Mouse (Mus musculus) embryonic facial prominence, embryonic 12.5 days (tissue): Measurements from ENCODE around the gene Gapvd1. TPM values are rescaled to one million over a fixed set of nuclear protein-coding genes. Genes with fewer than 3 reads are reported as not detected.
A peak's percentile ranks its signal among the peaks of the same experiment; 100 is the strongest.
"Not testable (repeated sequence)": the region's sequence is repeated elsewhere in the genome, so short reads cannot be mapped to it uniquely, and the experiment has no call there.

Experiments
- ATAC-seq: fragments of 200-750 bp; cut with Nextera tagmentation; 2 replicates; pipeline ENCODE4 v1.8.0; 2017; ENCODE audit not compliant: insufficient number of reproducible peaks, insufficient read depth, low FRiP score, low TSS enrichment
- H3K27ac ChIP-seq: fragments of 300-500 bp; sonication (generic); 2 replicates; pipeline ENCODE4 v1.5.1; 2016; ENCODE audit warnings: mild to moderate bottlenecking
- H3K27me3 ChIP-seq: fragments of 300-500 bp; sonication (generic); 2 replicates; pipeline ENCODE4 v1.6.1; 2016; ENCODE audit warnings: mild to moderate bottlenecking, moderate library complexity
- H3K36me3 ChIP-seq: fragments of 300-500 bp; sonication (generic); 2 replicates; pipeline ENCODE4 v1.6.1; 2016; ENCODE audit warnings: mild to moderate bottlenecking
- H3K4me1 ChIP-seq: fragments of 300-500 bp; sonication (generic); 2 replicates; pipeline ENCODE4 v1.6.1; 2016
- H3K4me2 ChIP-seq: fragments of 300-500 bp; sonication (generic); replicated peaks from 2 replicates; pipeline ENCODE4 v1.6.1; 2016; ENCODE audit warnings: mild to moderate bottlenecking, moderate library complexity
- H3K4me3 ChIP-seq: fragments of 300-500 bp; sonication (generic); 2 replicates; pipeline ENCODE4 v1.5.1; 2016; ENCODE audit warnings: mild to moderate bottlenecking
- H3K9ac ChIP-seq: fragments of 300-500 bp; sonication (generic); 2 replicates; pipeline ENCODE4 v1.6.1; 2016; ENCODE audit warnings: mild to moderate bottlenecking, moderate library complexity
- H3K9me3 ChIP-seq: fragments of 300-500 bp; sonication (generic); 2 replicates; pipeline ENCODE4 v1.6.1; 2016; ENCODE audit warnings: mild to moderate bottlenecking, moderate library complexity
- WGBS: fragments of 180-500 bp; shearing (Covaris S2); methylation state at CpG from one replicate; pipeline ENCODE4 v1.1.7; 2016; 5-methylcytosine and 5-hydroxymethylcytosine counted together
- polyA plus RNA-seq: library from polyadenylated mRNA; unstranded; fragments of >200 nt; fragmentation: Nextera tagmentation; extraction: Ambion mirVana; gene quantifications from 2 replicates; pipeline ENCODE4 v1.2.1, GENCODE M21; 2016

Gapvd1 gene
- polyA plus RNA-seq, 1 experiment from 2014 or later, result 108 TPM

DNA sequence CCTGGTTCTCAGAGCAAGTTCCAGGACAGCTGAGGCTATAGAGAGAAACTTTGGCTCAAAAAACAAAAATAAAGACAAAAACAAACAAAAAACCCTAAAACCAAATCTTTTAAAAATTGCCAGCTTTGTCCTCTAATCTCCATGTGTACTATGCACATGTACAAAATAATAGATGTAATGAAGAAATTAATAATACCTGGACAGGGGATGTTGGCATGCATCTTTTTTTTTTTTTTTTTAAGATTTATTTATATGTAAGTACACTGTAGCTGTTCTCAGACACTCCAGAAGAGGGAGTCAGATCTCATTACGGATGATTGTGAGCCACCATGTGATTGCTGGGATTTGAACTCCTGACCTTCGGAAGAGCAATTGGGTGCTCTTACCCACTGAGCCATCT lies 37.5 kb upstream of the Gapvd1 start:
- 93% methylated on average over 2 of the region's 2 CpGs for WGBS

DNA sequence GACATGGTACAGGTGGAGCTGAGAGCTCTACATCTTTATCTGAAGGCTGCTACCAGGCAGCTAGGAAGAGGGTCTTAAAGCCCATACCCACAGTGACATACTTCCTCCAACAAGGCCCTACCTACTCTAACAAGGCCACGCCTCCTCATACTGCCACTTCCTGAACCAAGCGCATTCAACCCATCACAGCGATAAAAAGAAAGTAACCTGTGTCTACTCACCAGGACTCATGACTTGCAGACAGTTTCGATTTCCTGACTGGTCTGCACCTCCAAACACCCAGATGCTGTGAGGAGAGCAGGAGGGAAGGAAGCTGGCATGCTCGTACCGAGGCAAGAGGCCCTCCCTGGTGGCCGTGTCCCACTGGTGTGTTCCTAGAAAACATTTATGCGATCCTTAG lies 35.2 kb upstream of the Gapvd1 start:
- no peak overlapping the region for H3K9ac ChIP-seq
- WGBS, result 90% methylated on average over 8 of the region's 8 CpGs
- no peaks in the 10 kb centered on the region for H3K9me3 ChIP-seq
- H3K27ac ChIP-seq, result no peak overlapping the region
- peaks cover 41% of the 10 kb centered on the region for H3K36me3 ChIP-seq
- H3K4me3 ChIP-seq, result no peak overlapping the region
- ATAC-seq, result no peak
- H3K4me2 ChIP-seq, result no peak overlapping the region
- H3K27me3 ChIP-seq, result no peaks in the 10 kb centered on the region
- no peaks in the 10 kb centered on the region for H3K4me1 ChIP-seq

More for the DNA sequence above, 37.5 kb upstream of the Gapvd1 start:
- not testable (repeated sequence) for ATAC-seq, H3K27me3 ChIP-seq, H3K4me3 ChIP-seq, H3K27ac ChIP-seq, H3K4me1 ChIP-seq, H3K9ac ChIP-seq, H3K9me3 ChIP-seq, H3K4me2 ChIP-seq
- H3K36me3 ChIP-seq, result peaks cover 32% of the 10 kb centered on the region

DNA sequence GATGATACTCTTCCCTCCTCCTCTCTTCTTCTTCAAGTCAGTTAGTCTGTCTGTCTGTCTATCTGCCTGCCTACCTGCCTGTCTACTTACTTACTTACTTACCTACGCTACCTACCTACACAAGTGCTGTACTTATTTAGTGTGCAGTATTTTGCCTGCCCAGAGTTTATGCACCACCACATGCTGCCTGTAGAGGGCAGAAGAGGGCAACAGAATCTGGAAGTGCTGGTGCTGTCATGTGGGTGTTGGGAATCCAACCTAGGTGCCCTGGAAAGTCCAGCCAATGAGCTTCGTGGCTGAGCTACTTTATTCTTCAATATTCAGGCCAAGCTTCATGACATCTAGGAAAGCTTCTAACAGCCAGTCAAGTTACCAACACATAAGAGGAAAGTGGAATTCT lies 29.1 kb upstream of the Gapvd1 start:
- 84% methylated on average over 2 of the region's 2 CpGs for WGBS
- no peak for ATAC-seq
- no peaks in the 10 kb centered on the region for H3K9me3 ChIP-seq
- no peak overlapping the region for H3K4me2 ChIP-seq
- peaks cover 57% of the 10 kb centered on the region for H3K36me3 ChIP-seq
- H3K4me1 ChIP-seq, result no peaks in the 10 kb centered on the region
- H3K27me3 ChIP-seq, result no peaks in the 10 kb centered on the region
- H3K4me3 ChIP-seq, result no peak overlapping the region
- no peak overlapping the region for H3K27ac ChIP-seq
- H3K9ac ChIP-seq, result no peak overlapping the region

- no peaks in the 10 kb centered on the region for H3K4me1 ChIP-seq
- no peaks in the 10 kb centered on the region for H3K27me3 ChIP-seq
- ATAC-seq, result no peak
- H3K4me3 ChIP-seq, result no peak overlapping the region
- H3K9me3 ChIP-seq, result no peaks in the 10 kb centered on the region
- H3K27ac ChIP-seq, result no peak overlapping the region
- WGBS, result 91% methylated on average over 14 of the region's 14 CpGs
- H3K9ac ChIP-seq, result no peak overlapping the region
- H3K4me2 ChIP-seq, result no peak overlapping the region
- peaks cover 58% of the 10 kb centered on the region for H3K36me3 ChIP-seq
Observed at GRCm38 (mm10) chr2:34783064-34784020, 28.3 kb upstream of the Gapvd1 start.

GRCm38 (mm10) chr2:34777237-34777868 lies 22.3 kb upstream of the Gapvd1 start:
- Histone ChIP-seq H3K4me2 (peak overlapping the region; percentile 64), H3K9me3 (no peaks in the 10 kb centered on the region), H3K9ac (no peak overlapping the region), H3K27ac (no peak overlapping the region), H3K4me3 (no peak overlapping the region), H3K36me3 (peaks cover 69% of the 10 kb centered on the region), H3K4me1 (peaks cover 42% of the 10 kb centered on the region), H3K27me3 (no peaks in the 10 kb centered on the region)
- 75% methylated on average over 1 of the region's 1 CpGs for WGBS
- ATAC-seq, result no peak

DNA sequence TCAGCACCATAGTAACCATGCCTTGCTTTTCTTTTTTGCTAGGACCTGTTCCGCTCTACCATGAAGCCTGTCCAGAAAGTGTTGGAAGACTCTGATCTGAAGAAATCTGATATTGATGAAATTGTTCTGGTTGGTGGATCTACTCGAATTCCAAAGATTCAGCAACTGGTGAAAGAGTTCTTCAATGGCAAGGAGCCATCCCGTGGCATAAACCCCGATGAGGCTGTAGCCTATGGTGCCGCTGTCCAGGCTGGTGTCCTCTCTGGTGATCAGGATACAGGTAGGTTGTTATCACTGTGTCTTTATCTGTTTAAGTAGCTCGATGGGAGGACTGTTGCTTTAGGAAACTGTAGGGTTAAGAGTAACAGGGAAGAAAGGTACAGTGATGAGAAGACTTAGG lies 19.5 kb upstream of the Gapvd1 start:
- no peaks in the 10 kb centered on the region for H3K9me3 ChIP-seq
- no peaks in the 10 kb centered on the region for H3K27me3 ChIP-seq
- peak overlapping the region; percentile 90 for H3K4me3 ChIP-seq
- no peak overlapping the region for H3K27ac ChIP-seq
- H3K4me1 ChIP-seq, result peaks cover 49% of the 10 kb centered on the region
- ATAC-seq, result no peak
- no peak overlapping the region for H3K9ac ChIP-seq
- H3K4me2 ChIP-seq, result peak overlapping the region; percentile 64
- H3K36me3 ChIP-seq, result peaks cover 62% of the 10 kb centered on the region
- 91% methylated on average over 6 of the region's 6 CpGs for WGBS

DNA sequence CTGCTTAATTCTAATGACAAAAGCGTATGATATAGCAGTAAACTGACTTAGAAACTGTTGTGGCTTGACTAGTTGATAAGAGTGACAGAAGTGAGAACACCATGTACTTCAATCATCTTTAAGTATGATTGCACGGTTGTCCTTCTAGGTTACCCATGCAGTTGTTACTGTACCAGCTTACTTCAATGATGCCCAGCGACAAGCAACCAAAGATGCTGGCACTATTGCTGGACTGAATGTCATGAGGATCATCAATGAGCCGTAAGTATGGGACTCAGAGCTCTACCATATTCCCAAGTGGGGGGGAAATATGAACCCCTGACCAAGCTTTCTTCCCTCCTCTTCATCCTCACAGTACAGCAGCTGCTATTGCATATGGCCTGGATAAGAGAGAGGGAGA lies 18.6 kb upstream of the Gapvd1 start:
- no peak for ATAC-seq

DNA sequence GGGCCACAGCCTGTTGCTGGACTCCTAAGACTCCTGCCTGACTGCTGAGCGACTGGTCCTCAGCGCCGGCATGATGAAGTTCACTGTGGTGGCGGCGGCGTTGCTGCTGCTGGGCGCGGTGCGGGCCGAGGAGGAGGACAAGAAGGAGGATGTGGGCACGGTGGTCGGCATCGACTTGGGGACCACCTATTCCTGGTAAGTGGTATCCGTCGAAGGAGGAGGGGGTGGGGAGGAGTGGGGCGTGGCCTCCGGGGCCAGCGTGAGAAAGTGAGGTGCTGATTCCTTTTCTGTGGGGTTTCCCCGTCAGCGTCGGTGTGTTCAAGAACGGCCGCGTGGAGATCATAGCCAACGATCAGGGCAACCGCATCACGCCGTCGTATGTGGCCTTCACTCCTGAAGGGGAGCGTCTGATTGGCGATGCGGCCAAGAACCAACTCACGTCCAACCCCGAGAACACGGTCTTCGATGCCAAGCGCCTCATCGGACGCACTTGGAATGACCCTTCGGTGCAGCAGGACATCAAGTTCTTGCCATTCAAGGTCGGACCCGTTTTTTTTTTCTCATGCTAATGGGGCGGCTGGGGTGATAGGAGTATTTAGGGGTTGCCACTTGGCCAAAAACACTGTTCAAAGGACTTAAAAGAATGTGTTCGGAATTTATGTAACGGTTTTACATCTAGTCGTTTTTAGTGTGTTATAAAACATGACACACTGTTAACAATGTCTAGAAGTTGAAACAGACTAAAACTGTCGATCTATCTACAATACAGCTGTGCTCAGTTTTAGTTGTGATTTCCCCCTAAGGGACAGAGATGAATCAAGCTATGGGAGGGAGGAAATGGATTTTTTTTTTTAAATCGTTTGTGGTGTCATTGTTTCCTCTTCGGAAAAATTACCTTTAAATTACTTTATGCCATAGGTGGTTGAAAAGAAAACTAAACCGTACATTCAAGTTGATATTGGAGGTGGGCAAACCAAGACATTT lies 17.5 kb upstream of the Gapvd1 start:
- 4% methylated on average over 50 of the region's 50 CpGs for WGBS
- peaks cover 49% of the 10 kb centered on the region for H3K4me1 ChIP-seq

More for the DNA sequence above, 18.6 kb upstream of the Gapvd1 start:
- 87% methylated on average over 4 of the region's 4 CpGs for WGBS
- peaks cover 54% of the 10 kb centered on the region for H3K36me3 ChIP-seq
- H3K4me1 ChIP-seq, result peaks cover 49% of the 10 kb centered on the region
- no peaks in the 10 kb centered on the region for H3K9me3 ChIP-seq
- no peaks in the 10 kb centered on the region for H3K27me3 ChIP-seq
- peak overlapping the region; percentile 20 for H3K9ac ChIP-seq
- H3K4me2 ChIP-seq, result peak overlapping the region; percentile 64
- peak overlapping the region; percentile 90 for H3K4me3 ChIP-seq
- H3K27ac ChIP-seq, result no peak overlapping the region

GRCm38 (mm10) chr2:34771368-34772226 lies 16.6 kb upstream of the Gapvd1 start, which contains the start of gene Hspa5:
Hspa5 (plus strand) TSS chr2:34771970.
- Histone ChIP-seq H3K36me3 (peaks cover 33% of the 10 kb centered on the region), H3K9ac (peak within 1 kb of the TSS; percentile 96), H3K4me3 (peak within 1 kb of the TSS; percentile 90), H3K27me3 (no peaks in the 10 kb centered on the region), H3K27ac (peak within 1 kb of the TSS; percentile 89), H3K4me1 (peaks cover 42% of the 10 kb centered on the region), H3K9me3 (0 out of 2 replicates have a peak, but pooled peaks cover 5% of the 10 kb centered on the region), H3K4me2 (peak within 1 kb of the TSS; percentile 68)
- WGBS, result under 1% methylated on average over 60 of the region's 60 CpGs
- peak; percentile 98 for ATAC-seq

More for the DNA sequence above, 17.5 kb upstream of the Gapvd1 start:
- Histone ChIP-seq H3K27me3 (no peaks in the 10 kb centered on the region), H3K27ac (peak overlapping the region; percentile 89), H3K9me3 (no peaks in the 10 kb centered on the region), H3K4me2 (peak overlapping the region; percentile 64), H3K36me3 (peaks cover 42% of the 10 kb centered on the region), H3K9ac (peak overlapping the region; percentile 96), H3K4me3 (peak overlapping the region; percentile 90)
- peak; percentile 48 for ATAC-seq

GRCm38 (mm10) chr2:34770951-34771350 lies 15.9 kb upstream of the Gapvd1 start:
- H3K9ac ChIP-seq, result peak overlapping the region; percentile 88
- WGBS, result 7% methylated on average over 6 of the region's 6 CpGs
- H3K27me3 ChIP-seq, result no peaks in the 10 kb centered on the region
- peak overlapping the region; percentile 90 for H3K4me3 ChIP-seq
- H3K36me3 ChIP-seq, result peaks cover 26% of the 10 kb centered on the region
- H3K9me3 ChIP-seq, result 0 out of 2 replicates have a peak, but pooled peaks cover 5% of the 10 kb centered on the region
- H3K27ac ChIP-seq, result peak overlapping the region; percentile 88
- peaks cover 35% of the 10 kb centered on the region for H3K4me1 ChIP-seq
- ATAC-seq, result no peak
- peak overlapping the region; percentile 68 for H3K4me2 ChIP-seq
